Mouse (Mus musculus): ENCODE results near the gene Chmp3. TPM values are rescaled to one million over a fixed set of nuclear protein-coding genes. Genes with fewer than 3 reads are reported as not detected.

Gene Chmp3
- polyA plus RNA-seq, 1 experiment from 2014 or later, result 54.3 TPM

- Histone ChIP-seq H3K9ac (ENCODE audit: low read length) (no peak overlapping the region), H3K27me3 (ENCODE audit: control insufficient read depth, insufficient read depth, low read length) (no peaks in the 10 kb centered on the region), H3K27ac (ENCODE audit: low read depth, low read length) (no peak overlapping the region), H3K4me2 (ENCODE audit: low read depth) (no peak overlapping the region), H3K4me3 (ENCODE audit: low read depth, low read length) (no peak overlapping the region), H3K36me3 (ENCODE audit: control insufficient read depth, insufficient read depth, low read length) (no peaks in the 10 kb centered on the region), H3K9me3 (ENCODE audit: control insufficient read depth, low read length) (no peaks in the 10 kb centered on the region), H3K4me1 (ENCODE audit: control insufficient read depth, insufficient read depth, low read length) (no peaks in the 10 kb centered on the region)
- ATAC-seq (ENCODE audit: insufficient read depth, low FRiP score, low TSS enrichment), result no peak
- 50% methylated on average over 3 of the region's 3 CpGs for WGBS
- no peak for DNase-seq (ENCODE audit: low spot score)
Observed at GRCm38 (mm10) chr6:71525556-71525955, 18.0 kb upstream of the Chmp3 start.

GRCm38 (mm10) chr6:71527056-71527455 is 16.5 kb upstream of the Chmp3 start:
- Histone ChIP-seq H3K9ac (ENCODE audit: low read length) (no peak overlapping the region), H3K4me1 (ENCODE audit: control insufficient read depth, insufficient read depth, low read length) (no peaks in the 10 kb centered on the region), H3K4me2 (ENCODE audit: low read depth) (no peak overlapping the region), H3K4me3 (ENCODE audit: low read depth, low read length) (no peak overlapping the region), H3K27me3 (ENCODE audit: control insufficient read depth, insufficient read depth, low read length) (no peaks in the 10 kb centered on the region), H3K36me3 (ENCODE audit: control insufficient read depth, insufficient read depth, low read length) (no peaks in the 10 kb centered on the region), H3K9me3 (ENCODE audit: control insufficient read depth, low read length) (no peaks in the 10 kb centered on the region), H3K27ac (ENCODE audit: low read depth, low read length) (no peak overlapping the region)
- 86% methylated on average over 10 of the region's 10 CpGs for WGBS
- no peak for ATAC-seq (ENCODE audit: insufficient read depth, low FRiP score, low TSS enrichment)
- no peak for DNase-seq (ENCODE audit: low spot score)

- WGBS, result 89% methylated on average over 9 of the region's 9 CpGs
- H3K36me3 ChIP-seq (ENCODE audit: control insufficient read depth, insufficient read depth, low read length), result no peaks in the 10 kb centered on the region
- no peak for DNase-seq (ENCODE audit: low spot score)
- H3K4me2 ChIP-seq (ENCODE audit: low read depth), result no peak overlapping the region
- H3K27me3 ChIP-seq (ENCODE audit: control insufficient read depth, insufficient read depth, low read length), result no peaks in the 10 kb centered on the region
- no peak overlapping the region for H3K4me3 ChIP-seq (ENCODE audit: low read depth, low read length)
- no peak overlapping the region for H3K27ac ChIP-seq (ENCODE audit: low read depth, low read length)
- H3K9me3 ChIP-seq (ENCODE audit: control insufficient read depth, low read length), result no peaks in the 10 kb centered on the region
- no peaks in the 10 kb centered on the region for H3K4me1 ChIP-seq (ENCODE audit: control insufficient read depth, insufficient read depth, low read length)
- no peak overlapping the region for H3K9ac ChIP-seq (ENCODE audit: low read length)
- no peak for ATAC-seq (ENCODE audit: insufficient read depth, low FRiP score, low TSS enrichment)
Observed at GRCm38 (mm10) chr6:71527826-71528225, 15.8 kb upstream of the Chmp3 start.

GRCm38 (mm10) chr6:71530176-71530575 is 13.4 kb upstream of the Chmp3 start:
- WGBS, result 79% methylated on average over 8 of the region's 8 CpGs
- no peak overlapping the region for H3K4me2 ChIP-seq (ENCODE audit: low read depth)
- no peaks in the 10 kb centered on the region for H3K9me3 ChIP-seq (ENCODE audit: control insufficient read depth, low read length)
- no peak overlapping the region for H3K4me3 ChIP-seq (ENCODE audit: low read depth, low read length)
- no peak overlapping the region for H3K27ac ChIP-seq (ENCODE audit: low read depth, low read length)
- H3K9ac ChIP-seq (ENCODE audit: low read length), result no peak overlapping the region
- H3K4me1 ChIP-seq (ENCODE audit: control insufficient read depth, insufficient read depth, low read length), result no peaks in the 10 kb centered on the region
- no peak for DNase-seq (ENCODE audit: low spot score)
- no peak for ATAC-seq (ENCODE audit: insufficient read depth, low FRiP score, low TSS enrichment)
- no peaks in the 10 kb centered on the region for H3K27me3 ChIP-seq (ENCODE audit: control insufficient read depth, insufficient read depth, low read length)
- no peaks in the 10 kb centered on the region for H3K36me3 ChIP-seq (ENCODE audit: control insufficient read depth, insufficient read depth, low read length)

- no peak overlapping the region for H3K27ac ChIP-seq (ENCODE audit: low read depth, low read length)
- no peak overlapping the region for H3K9ac ChIP-seq (ENCODE audit: low read length)
- no peak overlapping the region for H3K4me2 ChIP-seq (ENCODE audit: low read depth)
- H3K4me3 ChIP-seq (ENCODE audit: low read depth, low read length), result no peak overlapping the region
- H3K4me1 ChIP-seq (ENCODE audit: control insufficient read depth, insufficient read depth, low read length), result no peaks in the 10 kb centered on the region
- no peak for DNase-seq (ENCODE audit: low spot score)
- H3K9me3 ChIP-seq (ENCODE audit: control insufficient read depth, low read length), result no peaks in the 10 kb centered on the region
- ATAC-seq (ENCODE audit: insufficient read depth, low FRiP score, low TSS enrichment), result no peak
- H3K36me3 ChIP-seq (ENCODE audit: control insufficient read depth, insufficient read depth, low read length), result no peaks in the 10 kb centered on the region
- H3K27me3 ChIP-seq (ENCODE audit: control insufficient read depth, insufficient read depth, low read length), result no peaks in the 10 kb centered on the region
Observed at GRCm38 (mm10) chr6:71537286-71537685, 6.3 kb upstream of the Chmp3 start.

GRCm38 (mm10) chr6:71555507-71555951 is 11.9 kb downstream of the Chmp3 start:
- WGBS, result 94% methylated on average over 2 of the region's 2 CpGs
- no peaks in the 10 kb centered on the region for H3K4me1 ChIP-seq (ENCODE audit: control insufficient read depth, insufficient read depth, low read length)
- H3K4me2 ChIP-seq (ENCODE audit: low read depth), result no peak overlapping the region
- ATAC-seq (ENCODE audit: insufficient read depth, low FRiP score, low TSS enrichment), result no peak
- H3K9ac ChIP-seq (ENCODE audit: low read length), result no peak overlapping the region
- no peaks in the 10 kb centered on the region for H3K9me3 ChIP-seq (ENCODE audit: control insufficient read depth, low read length)
- no peak for DNase-seq (ENCODE audit: low spot score)
- no peak overlapping the region for H3K27ac ChIP-seq (ENCODE audit: low read depth, low read length)
- no peak overlapping the region for H3K4me3 ChIP-seq (ENCODE audit: low read depth, low read length)
- H3K36me3 ChIP-seq (ENCODE audit: control insufficient read depth, insufficient read depth, low read length), result no peaks in the 10 kb centered on the region
- no peaks in the 10 kb centered on the region for H3K27me3 ChIP-seq (ENCODE audit: control insufficient read depth, insufficient read depth, low read length)

- Histone ChIP-seq H3K9ac (ENCODE audit: low read length) (no peak overlapping the region), H3K4me3 (ENCODE audit: low read depth, low read length) (no peak overlapping the region), H3K36me3 (ENCODE audit: control insufficient read depth, insufficient read depth, low read length) (no peaks in the 10 kb centered on the region), H3K9me3 (ENCODE audit: control insufficient read depth, low read length) (no peaks in the 10 kb centered on the region), H3K27ac (ENCODE audit: low read depth, low read length) (no peak overlapping the region), H3K4me1 (ENCODE audit: control insufficient read depth, insufficient read depth, low read length) (no peaks in the 10 kb centered on the region), H3K4me2 (ENCODE audit: low read depth) (no peak overlapping the region), H3K27me3 (ENCODE audit: control insufficient read depth, insufficient read depth, low read length) (no peaks in the 10 kb centered on the region)
- ATAC-seq (ENCODE audit: insufficient read depth, low FRiP score, low TSS enrichment), result no peak
- DNase-seq (ENCODE audit: low spot score), result no peak
- 93% methylated on average over 2 of the region's 2 CpGs for WGBS
Observed at GRCm38 (mm10) chr6:71556826-71557225, 13.2 kb downstream of the Chmp3 start.

- no peak overlapping the region for H3K9ac ChIP-seq (ENCODE audit: low read length)
- WGBS, result 94% methylated on average over 3 of the region's 3 CpGs
- no peak overlapping the region for H3K4me3 ChIP-seq (ENCODE audit: low read depth, low read length)
- no peaks in the 10 kb centered on the region for H3K4me1 ChIP-seq (ENCODE audit: control insufficient read depth, insufficient read depth, low read length)
- DNase-seq (ENCODE audit: low spot score) (no peak), ATAC-seq (ENCODE audit: insufficient read depth, low FRiP score, low TSS enrichment) (no peak)
- no peaks in the 10 kb centered on the region for H3K27me3 ChIP-seq (ENCODE audit: control insufficient read depth, insufficient read depth, low read length)
- no peaks in the 10 kb centered on the region for H3K9me3 ChIP-seq (ENCODE audit: control insufficient read depth, low read length)
- no peak overlapping the region for H3K27ac ChIP-seq (ENCODE audit: low read depth, low read length)
- no peak overlapping the region for H3K4me2 ChIP-seq (ENCODE audit: low read depth)
- H3K36me3 ChIP-seq (ENCODE audit: control insufficient read depth, insufficient read depth, low read length), result no peaks in the 10 kb centered on the region
Observed at GRCm38 (mm10) chr6:71568616-71569015, 25.0 kb downstream of the Chmp3 start.

- Histone ChIP-seq H3K4me1 (ENCODE audit: control insufficient read depth, insufficient read depth, low read length) (no peaks in the 10 kb centered on the region), H3K4me3 (ENCODE audit: low read depth, low read length) (no peak overlapping the region), H3K4me2 (ENCODE audit: low read depth) (no peak overlapping the region), H3K9me3 (ENCODE audit: control insufficient read depth, low read length) (no peaks in the 10 kb centered on the region), H3K9ac (ENCODE audit: low read length) (no peak overlapping the region), H3K36me3 (ENCODE audit: control insufficient read depth, insufficient read depth, low read length) (no peaks in the 10 kb centered on the region), H3K27ac (ENCODE audit: low read depth, low read length) (no peak overlapping the region), H3K27me3 (ENCODE audit: control insufficient read depth, insufficient read depth, low read length) (no peaks in the 10 kb centered on the region)
- WGBS, result 58% methylated on average over 2 of the region's 2 CpGs
- DNase-seq (ENCODE audit: low spot score) (no peak), ATAC-seq (ENCODE audit: insufficient read depth, low FRiP score, low TSS enrichment) (no peak)
Observed at GRCm38 (mm10) chr6:71569025-71569424, 25.4 kb downstream of the Chmp3 start.

Measured in neural tube, embryonic 11.5 days (tissue).